Mouse (Mus musculus) left cerebral cortex, postnatal 10 days (tissue): ENCODE results near the gene Nit2. TPM values are rescaled to one million over a fixed set of nuclear protein-coding genes. Genes with fewer than 3 reads are reported as not detected.

Experiments
- DNase-seq, 2 experiments: peaks; one replicate each; pipeline ENCODE4 v3.0.0; 2021 to 2022; ENCODE audit warnings: low spot score in 2 of 2, mixed read lengths in 1 of 2; ENCODE audit errors: extremely low spot score in 1 of 2
- intact Hi-C: fragments of 180-260 bp; cut with DNase I; formaldehyde crosslinking; loops from one replicate; pipeline ENCODE4 v1.15.1; 2025
- total RNA-seq, 2 experiments: library from RNA; stranded (reverse); gene quantifications; 2 replicates each; pipeline ENCODE4 v1.2.3; 2021

Gene Nit2
- total RNA-seq, 2 experiments from 2014 or later = 17.9 to 24.5 TPM

DNA sequence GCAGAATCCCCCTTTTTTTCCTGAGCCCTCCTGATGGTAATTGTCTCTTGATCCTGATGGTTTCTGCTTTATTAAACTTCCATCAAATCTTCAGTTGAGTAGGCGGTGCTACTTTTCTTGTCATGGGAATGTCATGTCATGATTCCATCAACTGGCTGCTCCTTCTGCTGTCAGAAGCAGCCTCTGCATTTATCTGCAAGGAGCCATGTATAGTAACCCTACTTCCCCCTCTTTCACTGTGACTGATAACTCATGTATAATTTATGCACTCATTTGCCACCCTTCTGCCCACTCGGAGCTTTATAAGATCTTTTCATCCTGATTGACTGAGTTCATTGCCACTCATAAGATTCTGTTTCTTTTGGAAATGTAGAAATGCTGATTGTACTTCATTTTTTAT is 49.6 kb downstream of the Nit2 start:
- no peak for DNase-seq
- intact Hi-C loops = no loop called here

DNA sequence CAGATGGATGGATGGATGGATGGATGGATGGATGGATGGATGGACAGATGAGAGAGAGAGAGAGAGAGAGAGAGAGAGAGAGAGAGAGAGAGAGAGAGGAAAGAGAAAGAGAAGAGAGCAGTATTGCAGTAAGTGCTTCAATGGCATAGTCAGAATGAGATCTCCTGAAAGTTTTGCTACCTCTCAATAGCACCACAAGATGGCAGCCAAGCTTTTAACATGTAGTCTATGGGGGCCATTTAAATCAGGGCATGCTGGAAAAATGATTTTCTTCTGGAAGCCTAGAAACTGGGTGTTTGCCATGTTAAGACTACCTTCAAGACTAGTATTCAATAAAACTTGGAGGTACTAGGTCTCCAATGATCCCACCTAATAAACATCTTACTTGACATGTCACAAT is 51.1 kb downstream of the Nit2 start:
- intact Hi-C loops = no loop called here
- DNase-seq = no peak

Other genes with a start within 250 kb of the Nit2 start
- 1 to 10 TPM; 3.2 to 3.3 TPM for gene Lnp1, start 239.3 kb downstream of the Nit2 start, total RNA-seq
- gene Tmem45a2, start 96.0 kb downstream of the Nit2 start, total RNA-seq = not detected
- gene Tomm70a, start 45.6 kb downstream of the Nit2 start, total RNA-seq = 100 to 1,000 TPM; 123 TPM
- gene Tbc1d23, start 64.2 kb upstream of the Nit2 start, total RNA-seq = 10 to 100 TPM; 45.8 to 46.8 TPM
- gene Tmem30c, start 125.5 kb upstream of the Nit2 start, total RNA-seq = under 1 TPM; 0.16 to 0.79 TPM
- gene Filip1l, start 185.8 kb upstream of the Nit2 start, total RNA-seq = 1 to 10 TPM; 3.4 to 4.1 TPM